Mouse (Mus musculus) brain, embryonic 14.5 days (tissue): Measurements from ENCODE around the gene Loxl1.

Source experiments
- CTCF ChIP-seq: fragments of 200-500 bp; IDR thresholded peaks from 2 replicates; pipeline ENCODE4 v1.5.1; 2012; ENCODE audit warnings: inconsistent platforms, mild to moderate bottlenecking, moderate library complexity, borderline replicate concordance; ENCODE audit not compliant: insufficient read depth, insufficient read length; ENCODE audit errors: extremely low read depth
- POLR2A ChIP-seq: fragments of 200-500 bp; IDR thresholded peaks from 2 replicates; pipeline ENCODE4 v1.6.1; 2012; ENCODE audit warnings: mild to moderate bottlenecking, inconsistent platforms, borderline replicate concordance; ENCODE audit not compliant: poor library complexity, insufficient read depth, insufficient read length, severe bottlenecking; ENCODE audit errors: extremely low read depth

DNA sequence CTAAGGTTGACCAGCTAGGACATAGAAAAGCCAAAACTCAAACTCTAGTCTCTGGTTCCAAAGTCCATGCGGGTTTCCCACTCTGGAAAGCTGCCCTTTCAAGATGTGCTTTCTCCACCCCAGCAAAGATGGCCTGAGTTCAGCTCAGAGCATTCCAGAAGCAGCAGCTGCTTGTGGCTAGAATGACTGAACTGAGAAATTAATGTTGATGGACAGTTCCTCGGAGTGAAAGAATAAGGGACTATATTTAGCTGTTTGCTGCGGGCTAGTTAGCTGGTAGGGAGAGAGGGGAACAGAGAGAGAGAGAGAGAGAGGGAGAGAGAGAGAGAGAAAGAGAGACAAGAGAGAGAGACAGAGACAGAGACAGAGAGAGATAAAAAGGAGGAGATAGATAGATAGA lies 18.3 kb upstream of the Loxl1 start:
- TF ChIP-seq CTCF (no peak), POLR2A (no peak)
